Mouse (Mus musculus): ENCODE data around the gene Inpp5k.
"Not testable (repeated sequence)": the region's sequence is repeated elsewhere in the genome, so short reads cannot be mapped to it uniquely, and the experiment has no call there.

Inpp5k gene

GRCm38 (mm10) chr11:75630645-75631229 lies at the start of gene Inpp5k:
TSS of gene Inpp5k (plus strand) at chr11:75630988.
- DNase-seq, result peak; percentile 98

GRCm38 (mm10) chr11:75581495-75582149 lies 49.2 kb upstream of the Inpp5k start:
- no peak for DNase-seq

GRCm38 (mm10) chr11:75583521-75583920 lies 47.3 kb upstream of the Inpp5k start:
- no peak for DNase-seq

- DNase-seq, result no peak
These were observed 45.7 kb upstream of the Inpp5k start for GRCm38 (mm10) chr11:75585061-75585460.

GRCm38 (mm10) chr11:75585978-75586377 lies 44.8 kb upstream of the Inpp5k start:
- DNase-seq, result no peak

GRCm38 (mm10) chr11:75586963-75587362 lies 43.8 kb upstream of the Inpp5k start:
- DNase-seq, result no peak

GRCm38 (mm10) chr11:75587493-75588284 lies 43.1 kb upstream of the Inpp5k start, which contains the start of gene Pitpna:
TSS of gene Pitpna (plus strand) at chr11:75588097.
- peak; percentile 96 for DNase-seq

- no peak for DNase-seq
These were observed 42.4 kb upstream of the Inpp5k start for GRCm38 (mm10) chr11:75588285-75588941.

GRCm38 (mm10) chr11:75592612-75593011 lies 38.2 kb upstream of the Inpp5k start:
- peak; percentile 26 for DNase-seq

- no peak for DNase-seq
These were observed 36.4 kb upstream of the Inpp5k start for GRCm38 (mm10) chr11:75594431-75594830.

- DNase-seq, result no peak
These were observed 35.4 kb upstream of the Inpp5k start for GRCm38 (mm10) chr11:75595404-75595803.

GRCm38 (mm10) chr11:75595816-75596215 lies 35.0 kb upstream of the Inpp5k start:
- DNase-seq, result no peak

- DNase-seq, result no peak
These were observed 34.0 kb upstream of the Inpp5k start for GRCm38 (mm10) chr11:75596726-75597255.

- no peak for DNase-seq
These were observed 32.8 kb upstream of the Inpp5k start for GRCm38 (mm10) chr11:75598004-75598403.

GRCm38 (mm10) chr11:75599802-75600201 lies 31.0 kb upstream of the Inpp5k start:
- not testable (repeated sequence) for DNase-seq

GRCm38 (mm10) chr11:75604826-75605225 lies 26.0 kb upstream of the Inpp5k start:
- DNase-seq, result no peak

GRCm38 (mm10) chr11:75605318-75605717 lies 25.5 kb upstream of the Inpp5k start:
- no peak for DNase-seq

GRCm38 (mm10) chr11:75608776-75609175 lies 22.0 kb upstream of the Inpp5k start:
- no peak for DNase-seq

- no peak for DNase-seq
These were observed 20.8 kb upstream of the Inpp5k start for GRCm38 (mm10) chr11:75610021-75610420.

- DNase-seq, result no peak
These were observed 16.0 kb upstream of the Inpp5k start for GRCm38 (mm10) chr11:75614769-75615168.

GRCm38 (mm10) chr11:75615556-75615955 lies 15.2 kb upstream of the Inpp5k start:
- DNase-seq, result no peak

GRCm38 (mm10) chr11:75619133-75619532 lies 11.7 kb upstream of the Inpp5k start:
- no peak for DNase-seq

Measured in layer of hippocampus, adult 9-11 months (tissue).